Mouse (Mus musculus): Measurements from ENCODE around the gene Cacfd1. TPM values are rescaled to one million over a fixed set of nuclear protein-coding genes. Genes with fewer than 3 reads are reported as not detected.

The Cacfd1 gene
- polyA plus RNA-seq (2016; fragmentation: Nextera tagmentation; extraction: Ambion mirVana): 96.5 and 100 TPM in 2 replicates

GRCm38 (mm10) chr2:27009714-27010244 lies at the start of gene Cacfd1:
Gene Cacfd1, plus strand, starts transcription at chr2:27009926.
- H3K4me3 ChIP-seq (replicated peaks): peak within 1 kb of the TSS; percentile 78
- H3K4me1 ChIP-seq (replicated peaks): peaks cover 24% of the 10 kb centered on the region
- H3K4me2 ChIP-seq: peak within 1 kb of the TSS; percentile 73
- no peaks in the 10 kb centered on the region for H3K27me3 ChIP-seq
- H3K36me3 ChIP-seq: peaks cover 23% of the 10 kb centered on the region
- peak within 1 kb of the TSS; percentile 93 for H3K9ac ChIP-seq (replicated peaks)
- peak within 1 kb of the TSS; percentile 89 for H3K27ac ChIP-seq
- ATAC-seq (ENCODE audit: insufficient number of reproducible peaks, insufficient read depth, low FRiP score, low TSS enrichment, low read depth): peak; percentile 90
- H3K9me3 ChIP-seq: no peaks in the 10 kb centered on the region
- WGBS: 1% methylated on average over 42 of the region's 43 CpGs

GRCm38 (mm10) chr2:26960756-26961155 lies 49.0 kb upstream of the Cacfd1 start:
- Histone ChIP-seq H3K36me3 (peaks cover 64% of the 10 kb centered on the region), H3K9ac (replicated peaks) (no peak overlapping the region), H3K9me3 (no peaks in the 10 kb centered on the region), H3K27ac (no peak overlapping the region), H3K4me2 (no peak overlapping the region), H3K4me1 (replicated peaks) (peaks cover 20% of the 10 kb centered on the region), H3K27me3 (no peaks in the 10 kb centered on the region), H3K4me3 (replicated peaks) (no peak overlapping the region)
- no peak for ATAC-seq (ENCODE audit: insufficient number of reproducible peaks, insufficient read depth, low FRiP score, low TSS enrichment, low read depth)
- WGBS: 78% methylated on average over 4 of the region's 4 CpGs

GRCm38 (mm10) chr2:26963923-26964723 lies 45.6 kb upstream of the Cacfd1 start, which contains the start of gene Rexo4:
Gene Rexo4, minus strand, starts transcription at chr2:26964386.
- H3K4me2 ChIP-seq: peak within 1 kb of the TSS; percentile 73
- WGBS: under 1% methylated on average over 50 of the region's 50 CpGs
- peaks cover 5% of the 10 kb centered on the region; the same call in 1 of the 2 replicates for H3K9me3 ChIP-seq
- ATAC-seq (ENCODE audit: insufficient number of reproducible peaks, insufficient read depth, low FRiP score, low TSS enrichment, low read depth): peak; percentile 93
- H3K27me3 ChIP-seq: no peaks in the 10 kb centered on the region
- H3K9ac ChIP-seq (replicated peaks): peak within 1 kb of the TSS; percentile 85
- peaks cover 32% of the 10 kb centered on the region for H3K36me3 ChIP-seq
- peak within 1 kb of the TSS; percentile 98 for H3K27ac ChIP-seq
- H3K4me1 ChIP-seq (replicated peaks): peaks cover 20% of the 10 kb centered on the region
- H3K4me3 ChIP-seq (replicated peaks): peak within 1 kb of the TSS; percentile 70

GRCm38 (mm10) chr2:26964724-26965370 lies 44.9 kb upstream of the Cacfd1 start:
- ATAC-seq (ENCODE audit: insufficient number of reproducible peaks, insufficient read depth, low FRiP score, low TSS enrichment, low read depth): peak; percentile 27; the same call in 1 of the 2 replicates
- H3K9ac ChIP-seq (replicated peaks): peak overlapping the region; percentile 85
- WGBS: 15% methylated on average over 14 of the region's 14 CpGs

DNA sequence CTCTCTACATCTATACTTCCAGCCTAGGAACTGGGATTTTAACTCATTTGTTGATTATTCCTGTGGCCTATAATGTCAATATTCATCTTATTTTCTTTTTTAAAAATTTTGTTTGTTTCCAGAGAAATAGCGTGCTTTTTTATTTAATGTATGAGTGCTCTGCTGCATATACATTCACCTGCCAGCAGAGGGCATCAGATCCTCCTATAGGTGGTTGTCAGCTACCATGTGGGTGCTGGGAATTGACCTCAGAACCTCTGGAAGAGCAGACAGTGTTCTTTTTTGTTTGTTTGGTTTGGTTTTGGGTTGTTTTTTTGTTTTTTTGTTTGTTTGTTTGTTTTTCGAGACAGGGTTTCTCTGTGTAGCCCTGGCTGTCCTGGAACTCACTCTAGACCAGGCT lies 42.5 kb upstream of the Cacfd1 start:
- H3K4me1 ChIP-seq (replicated peaks): peaks cover 16% of the 10 kb centered on the region
- no peak overlapping the region for H3K4me2 ChIP-seq
- peaks cover 2% of the 10 kb centered on the region; the same call in 1 of the 2 replicates for H3K36me3 ChIP-seq
- H3K4me3 ChIP-seq (replicated peaks): no peak overlapping the region
- no peak overlapping the region for H3K9ac ChIP-seq (replicated peaks)
- no peak for ATAC-seq (ENCODE audit: insufficient number of reproducible peaks, insufficient read depth, low FRiP score, low TSS enrichment, low read depth)
- WGBS: 79% methylated on average over 2 of the region's 2 CpGs
- H3K9me3 ChIP-seq: peaks cover 5% of the 10 kb centered on the region; the same call in 1 of the 2 replicates
- H3K27me3 ChIP-seq: 0 out of 2 replicates have a peak, but pooled peaks cover 5% of the 10 kb centered on the region
- H3K27ac ChIP-seq: no peak overlapping the region

More at GRCm38 (mm10) chr2:26964724-26965370, 44.9 kb upstream of the Cacfd1 start:
- Histone ChIP-seq H3K4me2 (peak overlapping the region; percentile 73), H3K4me1 (replicated peaks) (peaks cover 20% of the 10 kb centered on the region), H3K36me3 (peaks cover 27% of the 10 kb centered on the region), H3K4me3 (replicated peaks) (peak overlapping the region; percentile 70), H3K9me3 (peaks cover 5% of the 10 kb centered on the region; the same call in 1 of the 2 replicates), H3K27ac (peak overlapping the region; percentile 98), H3K27me3 (no peaks in the 10 kb centered on the region)

DNA sequence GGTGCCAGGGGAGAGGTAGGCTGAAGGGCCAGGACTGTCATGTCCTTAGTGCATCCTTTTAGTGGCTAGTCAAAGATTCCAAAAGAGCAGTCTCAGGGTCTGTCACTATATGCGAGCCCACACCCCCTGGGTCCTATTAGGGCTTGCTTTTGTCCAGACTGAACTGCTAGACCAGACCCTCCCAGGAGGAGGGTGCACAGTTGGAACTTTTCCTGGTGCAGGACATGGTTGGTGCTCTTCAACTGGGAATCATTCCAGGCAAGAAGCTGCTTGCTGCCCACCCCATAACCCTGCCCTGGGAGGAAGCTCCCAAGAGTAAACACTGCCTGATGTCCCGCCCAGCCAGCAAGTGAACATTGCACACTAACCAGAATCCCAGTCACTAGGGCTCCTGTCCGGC lies 36.6 kb upstream of the Cacfd1 start, which contains the start of gene Adamts13:
TSS of gene Adamts13 (plus strand) at position 301 of the 400 bp plus-strand sequence.
- Histone ChIP-seq H3K27ac (no peak within 1 kb of the TSS), H3K9me3 (no peaks in the 10 kb centered on the region), H3K4me1 (replicated peaks) (peaks cover 10% of the 10 kb centered on the region), H3K4me3 (replicated peaks) (no peak within 1 kb of the TSS), H3K4me2 (peak within 1 kb of the TSS; percentile 11; the same call in 1 of the 2 replicates), H3K9ac (replicated peaks) (no peak within 1 kb of the TSS), H3K36me3 (no peaks in the 10 kb centered on the region), H3K27me3 (0 out of 2 replicates have a peak, but pooled peaks cover 5% of the 10 kb centered on the region)
- 61% methylated on average over 3 of the region's 3 CpGs for WGBS
- no peak for ATAC-seq (ENCODE audit: insufficient number of reproducible peaks, insufficient read depth, low FRiP score, low TSS enrichment, low read depth)

- 27% methylated on average over 4 of the region's 4 CpGs for WGBS
- H3K27ac ChIP-seq: no peak overlapping the region
Measured at GRCm38 (mm10) chr2:26973960-26974359, 35.8 kb upstream of the Cacfd1 start.

DNA sequence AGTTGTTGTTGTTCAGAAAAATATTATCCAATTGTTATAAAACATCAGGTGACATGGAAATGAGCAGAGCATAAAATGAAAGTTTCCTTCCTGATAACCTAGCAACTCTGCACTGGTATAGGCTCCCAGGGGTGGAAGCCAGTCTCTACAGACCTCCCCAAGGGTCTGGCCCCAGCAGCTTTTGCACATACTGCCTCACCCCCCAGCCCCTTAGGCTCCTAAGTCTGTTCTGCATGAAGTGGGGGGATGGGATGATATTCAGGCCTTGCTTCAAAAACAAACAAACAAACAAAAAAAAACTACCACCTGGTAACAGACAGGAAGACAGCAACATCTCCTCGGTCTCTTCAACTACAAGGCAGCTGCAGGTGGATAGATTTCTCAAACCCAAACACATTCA lies 29.4 kb upstream of the Cacfd1 start:
- H3K27me3 ChIP-seq: peaks cover 14% of the 10 kb centered on the region; the same call in 1 of the 2 replicates
- H3K4me2 ChIP-seq: no peak overlapping the region
- H3K9me3 ChIP-seq: no peaks in the 10 kb centered on the region
- H3K27ac ChIP-seq: no peak overlapping the region
- no peak for ATAC-seq (ENCODE audit: insufficient number of reproducible peaks, insufficient read depth, low FRiP score, low TSS enrichment, low read depth)
- no peak overlapping the region for H3K4me3 ChIP-seq (replicated peaks)
- no peaks in the 10 kb centered on the region for H3K36me3 ChIP-seq
- WGBS: 81% methylated on average over 1 of the region's 1 CpGs
- H3K9ac ChIP-seq (replicated peaks): no peak overlapping the region
- no peaks in the 10 kb centered on the region for H3K4me1 ChIP-seq (replicated peaks)

More at GRCm38 (mm10) chr2:26973960-26974359, 35.8 kb upstream of the Cacfd1 start:
- no peak for ATAC-seq (ENCODE audit: insufficient number of reproducible peaks, insufficient read depth, low FRiP score, low TSS enrichment, low read depth)
- Histone ChIP-seq H3K36me3 (no peaks in the 10 kb centered on the region), H3K27me3 (0 out of 2 replicates have a peak, but pooled peaks cover 5% of the 10 kb centered on the region), H3K4me3 (replicated peaks) (no peak overlapping the region), H3K9me3 (no peaks in the 10 kb centered on the region), H3K4me1 (replicated peaks) (peaks cover 10% of the 10 kb centered on the region), H3K9ac (replicated peaks) (no peak overlapping the region), H3K4me2 (no peak overlapping the region)

DNA sequence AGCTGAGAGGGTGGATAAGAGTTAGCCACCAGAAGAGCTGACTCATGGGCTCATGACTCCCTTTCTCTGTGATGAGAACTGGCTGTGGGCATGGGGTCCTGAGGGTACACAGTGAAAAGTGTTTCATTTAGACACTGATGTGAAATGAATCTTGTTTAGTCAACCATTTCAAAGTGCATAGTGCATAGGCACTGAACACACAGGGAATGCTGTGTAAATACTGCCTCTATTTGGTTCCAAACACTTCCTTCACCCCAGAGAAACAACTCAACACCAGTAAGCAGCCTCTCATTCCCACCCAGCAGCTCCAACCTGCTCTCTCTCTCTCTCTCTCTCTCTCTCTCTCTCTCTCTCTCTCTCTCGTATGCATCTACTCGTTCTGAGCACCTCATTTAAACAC lies 25.5 kb upstream of the Cacfd1 start:
- H3K4me3 ChIP-seq (replicated peaks): no peak overlapping the region
- H3K27ac ChIP-seq: no peak overlapping the region
- no peaks in the 10 kb centered on the region for H3K9me3 ChIP-seq
- H3K9ac ChIP-seq (replicated peaks): no peak overlapping the region
- peaks cover 14% of the 10 kb centered on the region; the same call in 1 of the 2 replicates for H3K27me3 ChIP-seq
- H3K4me1 ChIP-seq (replicated peaks): no peaks in the 10 kb centered on the region
- 82% methylated on average over 2 of the region's 2 CpGs for WGBS
- no peaks in the 10 kb centered on the region for H3K36me3 ChIP-seq
- no peak overlapping the region for H3K4me2 ChIP-seq
- ATAC-seq (ENCODE audit: insufficient number of reproducible peaks, insufficient read depth, low FRiP score, low TSS enrichment, low read depth): no peak

DNA sequence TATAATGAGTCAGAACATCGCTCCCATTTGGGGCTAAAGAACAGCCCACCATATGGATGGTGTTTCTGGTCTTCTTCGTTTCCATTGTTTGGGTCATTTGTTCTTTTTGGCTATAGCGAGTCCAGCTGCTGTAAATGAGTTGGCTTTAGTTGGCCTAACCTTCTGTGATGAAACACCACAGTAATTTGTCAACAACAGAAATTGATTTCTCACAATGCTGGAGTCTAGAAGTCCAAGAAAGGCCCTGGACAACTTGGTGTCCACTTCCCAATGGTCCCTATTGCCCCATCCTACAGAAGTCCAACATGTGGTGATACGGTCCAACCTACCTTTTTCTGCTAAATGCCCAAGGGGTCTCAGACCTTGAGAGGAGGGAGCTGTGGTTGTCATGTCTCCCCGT lies 25.1 kb upstream of the Cacfd1 start:
- Histone ChIP-seq H3K27me3 (peaks cover 14% of the 10 kb centered on the region; the same call in 1 of the 2 replicates), H3K4me1 (replicated peaks) (no peaks in the 10 kb centered on the region), H3K4me2 (no peak overlapping the region), H3K36me3 (no peaks in the 10 kb centered on the region), H3K9me3 (no peaks in the 10 kb centered on the region), H3K4me3 (replicated peaks) (no peak overlapping the region), H3K27ac (no peak overlapping the region), H3K9ac (replicated peaks) (no peak overlapping the region)
- WGBS: 89% methylated on average over 5 of the region's 5 CpGs
- no peak for ATAC-seq (ENCODE audit: insufficient number of reproducible peaks, insufficient read depth, low FRiP score, low TSS enrichment, low read depth)

GRCm38 (mm10) chr2:26993936-26994335 lies 15.8 kb upstream of the Cacfd1 start:
- no peaks in the 10 kb centered on the region for H3K4me1 ChIP-seq (replicated peaks)
- WGBS: 78% methylated on average over 3 of the region's 3 CpGs
- no peak overlapping the region for H3K27ac ChIP-seq
- H3K4me2 ChIP-seq: no peak overlapping the region
- no peak overlapping the region for H3K4me3 ChIP-seq (replicated peaks)
- H3K9me3 ChIP-seq: no peaks in the 10 kb centered on the region
- no peaks in the 10 kb centered on the region for H3K36me3 ChIP-seq
- H3K9ac ChIP-seq (replicated peaks): no peak overlapping the region
- ATAC-seq (ENCODE audit: insufficient number of reproducible peaks, insufficient read depth, low FRiP score, low TSS enrichment, low read depth): no peak
- no peaks in the 10 kb centered on the region for H3K27me3 ChIP-seq
